Mouse (Mus musculus) CD4-positive, CD25-positive, alpha-beta regulatory T cell, adult 2 months (primary cell): ENCODE data around the gene Ltbp1.

Experiments used
- DNase-seq: peaks from one replicate; pipeline ENCODE4 v3.0.0-alpha.2; 2012; ENCODE audit warnings: low read depth, low spot score

Ltbp1 gene

DNA sequence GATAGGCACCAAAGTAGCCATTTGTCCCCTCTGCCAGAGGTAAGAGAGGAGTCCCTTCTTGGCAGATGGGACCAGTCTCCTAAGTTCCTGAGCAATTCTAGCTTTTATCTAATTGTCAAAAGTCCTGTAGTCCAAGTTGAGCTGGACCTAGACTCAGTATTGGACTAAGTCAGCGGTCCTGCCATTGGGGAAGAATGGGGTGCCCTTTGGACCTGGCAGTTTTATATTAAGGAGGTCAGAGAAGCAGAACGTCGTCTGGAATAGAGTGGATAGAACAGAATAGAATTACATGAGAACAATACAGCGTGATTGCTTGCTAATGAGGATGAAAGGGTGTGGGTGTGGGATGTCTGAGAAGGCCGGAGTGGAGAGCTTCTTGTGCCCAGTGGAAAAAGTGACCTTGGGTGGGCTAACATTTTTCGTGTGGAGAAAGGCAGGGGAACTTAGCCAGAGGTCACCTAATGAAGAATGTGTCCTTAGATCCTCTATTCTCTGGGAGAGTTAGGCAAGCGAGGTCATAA, 167.4 kb downstream of the Ltbp1 start:
- no peak for DNase-seq

DNA sequence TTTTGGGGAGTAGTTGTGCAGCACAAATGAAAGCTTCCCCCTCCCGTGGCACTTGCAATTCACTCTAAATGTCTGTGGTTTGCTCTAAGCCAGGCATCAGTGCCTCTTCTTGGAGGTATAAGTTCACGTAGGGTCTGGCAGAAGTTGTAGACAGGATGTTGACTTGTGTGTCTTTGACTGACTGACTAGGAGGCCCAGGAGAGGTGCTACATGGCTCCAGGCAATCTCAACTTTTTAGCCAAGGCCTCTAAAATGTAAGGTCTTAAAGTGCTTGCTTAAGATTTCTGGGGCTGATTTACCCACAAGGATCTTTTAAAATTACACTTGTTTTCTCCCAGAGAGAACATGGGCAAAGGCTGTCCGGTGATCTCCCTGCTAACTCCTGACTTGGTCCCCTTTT, 169.1 kb downstream of the Ltbp1 start:
- peak; percentile 4 for DNase-seq

DNA sequence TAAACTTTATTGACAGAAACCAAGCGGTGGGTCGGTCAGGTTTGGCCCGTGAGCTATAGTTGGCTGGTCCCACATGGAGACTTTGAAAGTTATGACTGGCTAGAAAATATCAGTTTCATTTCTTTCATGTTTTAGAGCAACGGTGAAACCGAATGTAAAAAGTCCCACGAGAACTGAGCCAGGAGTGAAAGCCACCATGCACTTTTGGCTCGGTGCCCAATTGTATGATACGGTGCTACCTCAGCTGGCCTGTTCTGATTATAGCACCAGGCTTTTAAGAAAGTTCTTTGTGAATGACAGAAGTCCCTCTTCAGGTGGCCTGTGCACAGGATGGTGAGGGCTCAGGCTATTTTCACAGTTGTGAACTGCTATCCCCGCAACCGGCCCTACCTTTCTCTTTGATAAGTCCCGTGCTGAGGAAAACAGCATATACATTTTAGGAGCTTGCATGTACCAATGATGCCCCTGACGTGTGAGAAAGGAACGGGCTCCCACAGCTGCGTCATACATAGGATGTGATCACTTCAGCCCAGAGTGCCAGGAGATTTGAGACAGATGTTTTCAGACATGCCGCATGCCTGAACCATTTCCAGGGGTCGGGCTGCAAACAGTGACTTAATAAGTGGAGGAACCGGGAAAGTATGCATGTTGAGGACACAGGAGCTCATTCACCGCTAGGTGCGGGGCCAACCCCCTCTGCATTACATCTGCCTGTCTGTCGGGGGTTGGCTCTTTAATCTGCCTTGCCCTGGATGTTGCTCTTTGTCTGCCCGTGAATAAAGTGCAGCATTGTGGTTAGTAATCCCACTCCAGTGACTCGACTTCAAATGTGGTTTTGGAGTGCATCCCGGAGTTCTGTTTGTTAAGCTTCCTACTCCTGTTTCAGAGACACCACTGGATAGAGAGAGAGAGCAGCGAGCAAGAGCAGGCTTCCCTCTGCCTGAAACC, 172.8 kb downstream of the Ltbp1 start:
- peak; percentile 61 for DNase-seq

DNA sequence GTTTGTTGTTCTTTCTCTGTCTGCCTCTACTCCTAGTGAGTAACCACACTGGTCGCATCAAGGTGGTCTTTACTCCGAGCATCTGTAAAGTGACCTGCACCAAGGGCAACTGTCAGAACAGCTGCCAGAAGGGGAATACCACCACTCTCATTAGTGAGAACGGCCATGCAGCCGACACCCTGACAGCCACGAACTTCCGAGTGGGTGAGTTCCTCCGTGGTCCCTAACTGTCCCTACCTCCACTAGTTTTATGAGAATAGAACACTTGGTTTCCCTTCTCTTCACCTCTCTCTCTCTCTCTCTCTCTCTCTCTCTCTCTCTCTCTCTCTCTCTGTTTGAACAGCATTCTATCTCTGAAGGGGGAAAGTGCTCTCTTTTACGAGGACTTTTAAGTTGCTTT, 173.6 kb downstream of the Ltbp1 start:
- no peak for DNase-seq

DNA sequence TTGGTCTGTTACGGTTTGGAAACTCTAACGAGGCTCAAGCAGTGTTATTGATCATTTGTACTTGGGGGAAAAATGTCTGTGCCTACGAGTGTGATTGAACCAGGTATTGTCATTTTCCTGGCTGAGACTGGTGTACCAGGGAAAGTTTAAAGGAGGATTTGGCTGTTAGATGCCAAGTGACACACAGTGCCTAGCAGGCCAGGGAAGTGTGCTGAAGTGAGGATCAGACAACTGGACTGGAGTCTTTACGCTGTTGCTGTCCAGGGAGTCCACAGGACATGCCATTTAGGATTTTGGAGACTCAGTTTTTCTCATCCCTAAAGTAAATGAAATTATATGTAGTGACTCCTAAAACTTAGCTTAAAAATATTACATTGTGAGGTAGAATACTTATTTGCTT, 174.9 kb downstream of the Ltbp1 start:
- no peak for DNase-seq

DNA sequence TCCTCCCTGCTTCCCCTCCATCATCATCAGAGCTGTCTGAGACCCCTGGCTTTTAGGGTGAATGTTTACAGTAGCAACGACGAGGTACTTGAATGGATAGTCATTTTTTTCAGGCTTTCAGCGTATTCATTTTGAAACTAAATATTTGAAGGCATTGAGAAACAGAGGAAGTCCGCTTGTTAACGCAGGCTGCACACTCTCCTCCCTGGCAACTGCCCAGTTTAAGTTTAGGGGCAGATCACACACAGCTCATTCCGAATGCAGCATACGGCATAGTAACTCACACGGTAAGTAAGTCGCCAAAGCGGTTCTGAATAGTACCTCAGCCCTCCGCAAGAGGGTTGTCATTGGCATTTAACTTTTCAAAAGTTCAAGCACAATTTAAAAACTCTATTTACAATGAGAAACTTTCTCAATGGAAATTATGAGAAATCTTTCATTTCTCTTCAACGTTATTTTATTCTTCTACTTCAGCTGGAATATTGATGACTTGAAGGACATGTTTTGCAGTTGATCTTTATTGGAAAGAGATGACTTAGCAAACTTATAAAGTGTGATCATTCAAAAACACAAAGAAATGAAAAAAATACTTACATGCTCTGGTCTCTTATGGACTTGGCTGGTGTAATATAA, 175.7 kb downstream of the Ltbp1 start:
- peak; percentile 3 for DNase-seq

DNA sequence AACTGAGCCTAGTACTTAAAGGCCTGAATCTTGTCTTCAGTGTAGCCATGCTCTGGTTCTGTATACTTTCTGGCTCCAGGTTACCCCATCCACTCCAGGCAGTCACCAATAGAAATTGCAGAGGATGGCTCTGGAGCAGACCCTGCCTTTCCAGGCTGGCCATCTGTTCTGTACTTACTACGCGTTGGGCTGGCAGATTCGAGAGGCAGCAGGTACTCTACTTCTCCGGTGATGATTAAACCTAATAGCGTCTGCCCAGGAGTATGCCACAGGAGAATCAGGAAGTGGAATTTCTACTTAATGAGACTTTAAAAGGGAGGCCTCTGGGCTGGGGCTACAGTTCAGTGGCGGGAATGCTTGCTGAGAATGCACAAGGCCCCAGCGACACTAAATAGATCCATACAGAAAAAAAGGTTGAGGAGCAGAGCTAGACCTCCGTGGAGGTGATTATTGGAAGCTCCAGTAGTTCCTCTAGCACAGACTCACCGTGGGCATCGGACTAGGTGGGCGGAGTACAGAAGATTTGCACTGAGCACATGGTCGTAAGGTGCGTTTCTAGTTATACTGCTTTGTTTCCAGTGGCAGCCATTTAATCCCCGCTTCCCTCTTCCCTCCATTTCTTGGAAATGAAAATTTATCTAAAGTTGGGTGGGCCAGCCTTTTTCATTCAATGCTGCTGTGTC, 177.1 kb downstream of the Ltbp1 start:
- no peak for DNase-seq

DNA sequence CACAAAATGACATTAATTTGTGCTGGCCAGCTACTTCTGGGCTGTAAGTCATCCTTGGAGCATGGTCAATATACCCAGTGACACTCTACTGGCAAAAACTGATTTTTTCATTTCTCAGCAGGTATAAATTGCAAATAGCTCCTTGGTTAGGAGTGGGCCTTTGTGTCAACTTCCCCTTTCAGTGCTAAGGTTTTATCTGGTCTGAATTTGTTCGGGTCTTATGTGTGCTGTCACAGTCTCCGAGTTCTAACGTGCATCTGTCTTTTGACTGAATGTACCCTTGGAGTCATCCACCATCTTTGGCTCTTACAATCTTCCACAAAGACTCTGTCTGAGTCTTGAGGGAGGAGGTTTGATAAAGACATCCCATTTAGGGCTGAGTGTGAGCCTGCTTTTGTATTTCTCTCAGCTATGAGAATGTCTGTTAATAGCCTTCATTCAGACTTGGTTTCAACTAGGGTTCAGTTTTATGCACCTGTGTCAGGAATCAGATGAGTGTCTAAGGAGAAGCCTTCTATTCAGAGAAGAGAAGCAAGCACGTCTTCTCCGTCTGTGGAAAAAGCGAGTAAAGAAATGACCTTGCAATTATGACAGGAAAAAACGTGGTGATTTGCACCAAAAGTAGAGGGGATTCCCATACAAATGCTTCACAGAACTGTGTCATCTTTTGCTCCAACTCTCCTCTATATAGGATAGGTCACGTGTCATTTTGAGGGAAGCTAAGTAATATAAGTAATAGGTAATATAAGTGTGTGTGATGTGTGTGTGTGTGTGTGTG, 181.6 kb downstream of the Ltbp1 start:
- no peak for DNase-seq

DNA sequence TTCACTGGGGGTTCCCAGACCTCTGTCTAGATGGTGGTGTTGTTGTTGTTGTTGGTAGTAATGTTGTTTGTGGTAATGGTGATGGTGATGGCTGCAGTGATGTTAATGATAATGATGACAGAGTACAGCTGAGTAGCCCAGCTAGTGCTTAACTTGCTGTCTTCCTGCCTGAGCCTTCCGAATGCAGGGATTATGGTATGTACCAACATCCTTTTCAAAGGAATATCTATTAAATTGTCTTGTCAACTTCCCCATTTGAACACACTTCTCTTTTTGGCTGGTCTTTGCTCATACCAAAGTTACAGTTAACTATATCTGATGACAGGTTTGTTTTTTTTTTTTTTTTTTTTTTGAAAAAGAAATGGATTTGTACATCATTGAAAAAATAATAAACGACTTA, 191.6 kb downstream of the Ltbp1 start:
- DNase-seq = no peak

DNA sequence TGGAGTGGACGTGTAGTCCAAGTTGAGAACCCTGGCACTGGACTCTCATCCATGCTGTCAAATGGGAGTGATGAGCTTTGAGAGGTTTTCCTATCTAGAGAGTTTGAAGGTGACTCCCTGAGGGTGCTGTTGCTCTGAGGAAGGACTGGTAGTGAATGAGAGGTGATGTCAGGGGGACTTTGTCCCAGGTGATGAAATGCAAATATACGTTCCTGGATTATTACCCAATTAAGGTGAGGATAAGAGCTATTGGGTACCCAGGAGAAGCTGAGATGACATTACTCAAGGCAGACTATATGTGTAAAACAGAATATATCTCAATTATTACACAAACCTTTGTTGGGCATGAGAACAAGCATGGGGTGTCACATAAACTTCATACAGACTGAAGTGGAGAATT, 193.4 kb downstream of the Ltbp1 start:
- no peak for DNase-seq

DNA sequence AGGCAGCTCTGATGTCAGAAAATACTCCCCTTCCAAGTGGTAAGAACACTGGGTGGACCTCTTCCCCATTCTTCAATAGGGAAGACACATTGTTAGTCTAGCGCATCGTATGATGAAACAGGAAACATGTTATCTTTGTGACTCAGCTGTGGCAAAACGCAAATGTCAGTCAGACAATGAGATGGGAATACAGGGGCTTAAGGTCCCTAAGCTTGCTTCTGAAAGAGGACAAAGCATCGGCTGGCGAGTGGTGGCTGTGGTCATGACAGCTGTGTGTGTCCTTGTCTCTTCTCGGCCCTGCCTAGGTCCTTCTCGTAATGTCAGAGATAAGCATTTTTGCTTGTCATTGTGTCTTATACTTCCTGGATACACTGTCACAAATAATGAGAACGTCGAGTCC, 194.3 kb downstream of the Ltbp1 start:
- no peak for DNase-seq

DNA sequence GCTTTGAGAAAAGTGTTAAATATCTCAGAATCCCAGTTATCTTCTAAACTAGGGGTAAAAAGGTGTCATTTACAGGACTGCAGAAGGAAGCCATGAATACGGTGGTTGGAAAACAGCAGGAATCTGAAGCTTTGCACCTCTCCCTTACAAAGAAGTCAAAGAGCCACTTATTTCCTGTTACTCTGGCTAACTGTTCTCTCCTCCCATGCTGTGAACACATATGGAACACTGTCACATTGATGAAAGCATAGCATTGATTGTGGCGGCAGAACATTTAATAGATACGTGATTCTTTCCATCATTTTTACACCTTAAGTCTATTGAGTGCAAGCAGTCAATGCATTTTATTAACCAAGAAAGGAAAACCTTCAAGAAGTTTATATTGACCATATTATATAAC, 196.9 kb downstream of the Ltbp1 start:
- no peak for DNase-seq

DNA sequence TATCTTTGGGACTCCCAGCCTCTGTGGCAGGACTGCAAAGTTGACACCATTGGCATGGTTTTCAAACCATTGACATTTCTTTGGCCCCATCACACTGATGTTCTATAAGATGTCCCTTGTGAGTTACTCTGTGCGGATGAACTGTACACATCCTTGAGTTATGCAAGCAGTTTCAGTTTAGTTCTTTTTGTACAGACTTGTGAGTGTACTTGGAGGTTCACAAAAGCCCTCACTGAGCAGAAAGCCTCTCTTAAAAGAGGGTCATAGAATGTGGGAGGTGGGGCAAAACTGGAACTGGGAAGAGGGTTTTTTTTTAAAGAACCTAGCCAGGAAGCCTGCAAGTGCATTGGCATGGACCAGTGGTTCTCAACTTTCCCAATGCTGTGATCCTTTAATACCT, 198.7 kb downstream of the Ltbp1 start:
- DNase-seq = no peak

DNA sequence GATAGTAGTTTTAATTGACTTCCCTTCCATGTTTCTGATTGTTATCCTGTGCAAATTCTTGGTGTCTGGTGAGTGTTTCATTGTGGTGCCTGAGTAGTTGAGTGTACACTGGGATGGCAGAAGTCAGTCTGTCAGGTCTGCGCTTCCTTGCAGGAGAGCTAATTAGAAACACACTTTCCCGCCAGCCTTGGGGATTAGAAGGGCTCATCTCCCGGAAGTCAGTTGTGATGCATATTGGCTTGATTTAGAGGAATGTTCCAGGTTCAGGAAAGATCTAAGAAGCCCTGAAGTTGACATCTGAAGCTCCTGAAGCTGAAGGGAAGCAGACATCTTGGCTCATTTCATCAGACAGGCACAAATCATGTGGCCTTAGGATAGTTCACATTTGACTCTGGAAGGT, 200.9 kb downstream of the Ltbp1 start:
- no peak for DNase-seq

DNA sequence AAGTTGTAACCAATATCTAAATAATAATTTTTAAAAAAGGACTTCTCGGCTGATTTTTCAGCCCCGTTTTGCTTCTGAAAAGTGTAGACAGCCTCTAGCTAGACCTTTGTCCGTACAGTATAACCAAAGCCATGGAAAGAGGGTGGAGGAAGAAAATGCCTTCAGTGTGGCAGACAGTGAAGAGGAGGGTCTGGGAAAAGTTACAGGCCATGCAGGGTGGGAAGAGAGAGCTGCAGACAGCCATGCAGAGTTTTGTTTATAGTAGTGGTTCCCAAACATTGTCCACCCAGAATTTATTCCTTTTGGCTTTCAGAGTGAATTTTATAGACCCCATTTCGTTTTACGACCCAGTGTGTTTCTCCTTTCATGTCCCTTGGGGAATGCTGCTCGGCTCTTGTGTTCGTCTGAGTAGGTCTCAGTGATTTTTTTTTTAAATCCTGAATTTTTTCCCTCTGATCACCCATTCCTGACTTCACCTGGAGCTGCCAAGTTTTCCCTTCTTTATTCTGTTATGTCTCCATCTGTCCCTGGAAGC, 202.9 kb downstream of the Ltbp1 start:
- DNase-seq = no peak

DNA sequence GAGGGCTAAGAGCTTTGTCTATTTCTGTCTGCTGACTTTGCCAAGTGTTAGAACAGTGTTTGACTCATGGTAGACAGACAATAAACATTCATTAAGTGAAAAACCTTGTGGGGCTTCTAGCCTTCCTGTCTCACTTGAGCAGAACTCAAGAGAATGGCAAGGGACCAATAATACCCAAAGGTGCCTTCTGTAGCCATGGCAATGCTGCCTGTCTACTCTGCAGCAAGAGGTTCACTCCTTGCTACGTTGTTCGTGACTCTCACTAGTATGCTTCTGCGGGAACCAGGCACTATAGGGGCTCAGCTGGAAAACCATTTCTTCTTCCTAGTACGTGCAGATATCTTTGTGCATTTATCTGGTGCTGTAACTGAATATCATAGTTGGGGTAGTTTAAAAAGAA, 205.2 kb downstream of the Ltbp1 start:
- DNase-seq = no peak

DNA sequence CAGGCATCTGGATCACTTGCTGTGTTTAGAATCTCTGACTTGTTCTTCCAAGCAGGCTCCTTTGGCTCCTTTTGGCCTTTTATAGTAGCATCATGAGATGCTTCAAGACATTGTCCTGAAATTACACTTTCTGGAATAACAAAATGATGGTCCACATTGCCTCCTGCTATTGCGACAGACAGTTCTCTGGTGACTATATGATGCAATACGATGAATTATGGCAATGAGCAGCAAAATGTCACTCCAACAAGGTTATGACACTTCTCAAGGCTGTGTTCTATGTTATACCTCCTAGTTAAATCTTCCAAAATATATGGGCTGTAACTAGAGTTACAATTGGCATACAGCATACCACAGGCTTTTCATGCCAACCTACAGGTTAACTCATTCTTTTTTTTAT, 211.0 kb downstream of the Ltbp1 start:
- no peak for DNase-seq

DNA sequence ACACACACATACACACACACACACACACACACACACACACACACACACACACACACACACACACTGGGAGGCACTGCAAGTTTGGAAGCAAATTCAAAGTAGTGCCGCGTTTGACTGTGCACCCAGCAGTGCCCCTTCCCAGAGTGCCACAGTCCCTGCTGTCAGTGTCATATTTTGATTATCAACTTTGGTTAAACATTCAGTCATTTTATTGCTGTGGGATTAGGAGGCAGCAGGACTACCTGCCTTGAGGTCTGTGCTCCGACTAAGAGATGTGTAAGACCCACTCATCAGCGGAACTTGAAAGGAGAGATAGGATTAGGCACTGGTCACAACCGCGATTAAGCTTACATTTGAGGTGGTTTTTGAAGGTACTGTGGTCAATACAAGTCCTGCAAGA, 213.3 kb downstream of the Ltbp1 start:
- DNase-seq = no peak

DNA sequence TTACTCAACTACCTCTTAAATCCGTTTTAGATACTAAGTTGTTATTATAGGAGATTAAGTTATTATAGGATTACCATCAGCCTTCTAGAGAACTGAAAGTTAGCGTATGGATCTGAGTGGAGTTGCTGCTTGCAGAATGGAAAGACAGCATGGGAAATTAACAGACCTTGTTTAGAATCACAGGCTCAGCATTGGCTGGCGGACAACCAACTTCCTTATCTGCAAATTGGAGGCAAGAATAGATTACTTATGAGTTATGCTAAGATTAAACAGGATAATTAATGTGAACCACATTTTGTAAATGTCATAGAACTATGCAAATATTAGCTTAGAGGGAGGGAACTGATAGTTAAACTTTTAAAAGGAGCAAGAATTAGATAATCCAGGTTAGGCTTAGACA, 223.0 kb downstream of the Ltbp1 start:
- DNase-seq = no peak

DNA sequence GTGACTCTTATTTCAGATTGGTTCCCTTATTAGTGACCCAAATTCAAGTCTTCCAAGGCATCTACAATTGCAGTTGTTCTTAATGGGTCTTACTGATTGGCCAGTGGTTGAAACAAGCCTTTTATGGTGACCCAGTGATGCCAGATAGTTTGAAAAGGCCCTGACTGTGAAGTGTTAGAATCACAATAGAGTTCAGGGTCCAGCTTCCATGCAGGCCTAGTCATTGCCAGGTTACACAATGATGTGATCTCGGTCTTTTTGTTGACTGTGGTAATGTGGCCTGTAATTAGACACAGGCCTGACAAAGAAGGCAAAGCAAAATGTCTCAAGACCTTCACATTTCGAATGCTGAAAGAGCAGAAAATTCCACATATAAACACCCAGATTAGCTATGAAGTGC, 227.8 kb downstream of the Ltbp1 start:
- DNase-seq = no peak

DNA sequence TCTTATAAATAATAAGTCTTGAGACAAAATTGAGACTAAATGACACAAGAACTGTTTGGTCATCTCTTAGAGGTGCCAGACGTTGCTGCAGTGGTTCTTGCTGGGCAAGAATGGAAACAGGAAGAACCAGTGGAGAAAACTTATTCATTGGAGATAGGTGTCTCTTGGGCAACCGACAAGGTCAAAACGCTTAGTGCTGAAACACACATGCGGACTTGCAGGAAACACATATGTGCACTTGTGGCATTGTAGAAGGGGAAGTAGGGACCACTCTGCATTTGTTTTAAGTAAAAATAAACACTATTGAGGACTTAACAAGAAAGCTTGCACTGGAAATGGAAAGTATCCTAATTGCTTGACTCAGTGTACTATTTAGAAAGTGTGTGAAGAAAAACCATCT, 228.6 kb downstream of the Ltbp1 start:
- DNase-seq = no peak
